Mouse (Mus musculus): ENCODE data around the gene Pycr1.

GRCm38 (mm10) chr11:120615167-120615566 is 28.4 kb downstream of the Pycr1 start:
- no peak for TF ChIP-seq POLR2A (IDR thresholded peaks at IDR 0.05; ENCODE audit: insufficient read depth, low read length)
- TF ChIP-seq CTCF (IDR thresholded peaks at IDR 0.05; ENCODE audit: low read depth, low read length) = no peak
- no peak for TF ChIP-seq EP300 (IDR thresholded peaks at IDR 0.05; ENCODE audit: insufficient read depth, low read depth, low read length)

All from ES-Bruce4 (cell line).